Mouse (Mus musculus): ENCODE results near the gene Fgf22.

- no peak for TF ChIP-seq CTCF (IDR thresholded peaks at IDR 0.05; ENCODE audit: low read depth, low read length)
- TF ChIP-seq POLR2A (IDR thresholded peaks at IDR 0.05; ENCODE audit: insufficient read depth, low read length): peak; percentile 34
Measured at GRCm38 (mm10) chr10:79745898-79746773, 8.7 kb upstream of the Fgf22 start, which contains the start of gene Polrmt.

Data from ES-Bruce4 (cell line).